Mouse (Mus musculus) cerebellum, adult 9-11 months (tissue): ENCODE measurements around the gene Gm49601.

Experiments used
- DNase-seq: peaks from one replicate; pipeline ENCODE4 v3.0.0; 2022

Gene Gm49601

DNA sequence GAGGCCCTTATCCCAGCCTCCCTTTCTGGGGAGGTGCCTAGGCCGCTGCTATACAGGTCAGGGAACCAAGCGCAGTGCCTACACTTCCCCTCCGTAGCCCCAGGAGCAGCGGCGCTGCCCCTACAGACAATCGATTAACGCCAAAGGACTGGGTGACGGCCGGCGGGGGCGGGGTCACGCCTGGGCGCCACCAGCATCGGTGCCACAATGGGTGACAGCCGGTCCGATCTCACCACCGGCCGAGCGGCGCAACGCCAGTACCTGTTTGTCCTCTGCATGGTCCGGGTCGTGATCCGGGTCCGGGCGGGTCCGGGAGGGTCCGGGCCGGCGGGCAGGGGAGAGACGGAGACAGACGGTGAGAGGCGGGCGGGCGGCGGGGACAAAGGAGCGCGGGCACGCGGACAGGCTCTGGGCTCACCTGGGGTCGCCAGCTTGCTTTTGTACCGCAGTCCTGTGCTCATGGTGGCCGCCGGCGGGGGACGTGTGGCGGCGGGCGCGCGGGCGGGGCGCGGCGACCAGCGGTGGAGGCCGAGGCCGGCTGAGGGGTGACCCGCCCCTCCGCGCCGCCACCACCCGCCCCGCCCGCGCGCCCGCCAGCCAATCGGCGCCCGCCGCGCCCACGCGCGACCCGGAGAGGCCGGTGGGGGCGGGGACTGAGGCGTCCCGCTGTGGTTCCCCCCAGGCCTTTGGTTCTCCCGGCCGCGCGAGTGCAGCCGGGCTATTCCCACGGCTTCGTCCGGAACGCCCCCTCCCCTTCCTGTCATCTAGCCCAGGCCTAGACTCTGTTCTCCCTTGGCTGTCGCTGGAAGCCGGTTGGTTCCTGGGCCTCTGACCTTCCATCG is 3.4 kb upstream of the Gm49601 start, which contains the start of gene Sept5:
Sept5 (minus strand) TSS at position 565 of the 842 bp plus-strand sequence.
- DNase-seq = peak; percentile 86

DNA sequence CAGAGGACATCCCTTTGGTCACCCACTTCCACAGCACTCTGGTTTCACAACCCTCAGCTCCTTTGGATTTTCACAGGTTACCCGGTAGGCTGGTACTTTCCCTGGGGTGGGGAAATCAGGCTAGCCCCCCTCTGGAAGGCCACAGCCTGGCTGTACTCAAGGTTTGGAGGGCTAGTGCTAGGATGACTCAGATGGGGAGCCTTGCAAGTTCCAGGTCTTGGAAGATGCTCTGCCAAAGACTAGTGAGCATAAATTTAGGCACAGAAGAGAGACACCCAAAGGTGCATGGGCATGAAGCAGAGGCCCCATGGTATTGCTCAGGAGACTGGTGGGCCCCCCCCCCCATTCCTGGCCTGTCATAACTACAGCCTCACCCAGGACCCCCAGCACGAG is 2.7 kb upstream of the Gm49601 start:
- DNase-seq = peak; percentile 57

DNA sequence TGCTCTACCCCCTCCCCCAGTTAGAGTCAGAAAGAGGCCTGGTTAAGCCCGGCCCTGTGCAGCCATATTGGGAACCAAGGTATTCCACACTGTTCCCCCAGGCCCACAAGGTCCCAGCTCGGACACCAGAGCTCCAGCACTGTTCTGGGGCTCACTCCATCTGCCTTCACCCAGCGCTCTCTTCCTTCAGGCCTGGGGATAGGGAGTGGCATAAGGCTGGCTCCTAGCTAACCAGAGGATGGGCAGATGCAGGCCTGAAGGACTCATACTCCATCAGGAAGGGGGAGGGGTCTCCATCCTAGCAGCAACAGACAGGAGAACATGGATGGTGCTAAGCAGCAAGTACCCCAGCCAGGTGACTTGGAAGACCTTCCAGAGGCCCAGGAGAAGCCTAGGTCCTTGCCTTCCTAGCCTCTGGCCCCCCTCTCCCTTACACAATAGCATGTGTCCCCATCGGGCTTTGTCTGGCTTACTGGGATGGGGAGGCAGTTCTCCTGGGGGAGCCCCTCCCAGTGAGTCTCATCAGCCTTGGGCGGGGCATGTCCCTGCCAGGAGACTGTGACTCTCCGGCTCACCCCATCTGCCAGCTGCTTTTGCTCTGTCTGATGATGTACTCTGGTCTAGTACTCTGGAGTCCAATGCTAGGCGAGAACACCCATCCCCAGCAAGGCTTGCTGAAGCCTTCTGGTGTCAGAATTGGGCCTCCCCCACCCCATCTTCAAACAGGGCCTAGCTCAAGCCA is 2.1 kb upstream of the Gm49601 start:
- DNase-seq = peak; percentile 61

DNA sequence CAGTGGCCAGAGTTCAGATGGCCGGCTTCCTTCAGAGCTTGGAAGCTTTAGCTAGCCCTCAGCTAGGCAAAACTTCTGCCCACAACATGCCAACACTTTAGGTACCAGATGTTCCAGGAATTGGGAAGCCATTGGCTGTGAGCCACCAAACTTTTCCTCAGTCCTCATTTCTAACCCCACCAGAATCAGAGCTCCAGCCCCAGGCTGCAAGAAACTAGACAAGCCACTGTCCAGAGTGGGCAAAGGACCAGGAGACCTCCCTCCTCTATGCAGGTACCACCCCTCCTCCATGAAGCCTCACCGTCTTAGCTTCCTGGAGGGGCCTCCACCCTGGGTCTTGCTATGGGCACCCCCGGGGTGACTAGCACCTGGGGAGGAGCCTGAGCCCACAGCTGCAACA is 936 bp upstream of the Gm49601 start:
- peak; percentile 79 for DNase-seq

DNA sequence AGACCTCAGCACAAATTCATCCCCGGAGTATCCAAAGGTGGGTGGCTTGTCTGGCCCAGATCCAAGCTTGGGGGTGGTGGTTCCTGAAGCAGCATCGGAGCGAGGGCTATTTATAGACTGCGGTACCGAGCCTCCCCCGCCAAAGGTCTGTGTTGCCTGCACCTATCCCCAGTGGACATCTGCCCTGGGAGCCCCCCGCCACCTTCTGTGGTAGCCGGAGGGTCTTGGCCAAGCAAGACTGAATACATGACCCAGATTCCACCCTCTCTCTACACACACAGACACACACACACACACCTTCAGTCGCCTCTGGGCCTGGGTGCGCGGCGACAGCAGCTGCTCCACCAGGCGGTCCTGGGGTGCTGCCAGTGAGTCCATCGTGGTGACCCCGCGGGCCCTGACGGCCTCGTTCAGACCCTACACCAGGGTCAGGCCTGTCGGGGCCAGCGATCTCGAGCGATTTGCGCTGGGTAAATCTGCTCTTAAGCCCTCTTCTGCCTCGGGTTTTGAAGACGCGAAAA is 376 bp downstream of the Gm49601 start:
- peak; percentile 79 for DNase-seq

DNA sequence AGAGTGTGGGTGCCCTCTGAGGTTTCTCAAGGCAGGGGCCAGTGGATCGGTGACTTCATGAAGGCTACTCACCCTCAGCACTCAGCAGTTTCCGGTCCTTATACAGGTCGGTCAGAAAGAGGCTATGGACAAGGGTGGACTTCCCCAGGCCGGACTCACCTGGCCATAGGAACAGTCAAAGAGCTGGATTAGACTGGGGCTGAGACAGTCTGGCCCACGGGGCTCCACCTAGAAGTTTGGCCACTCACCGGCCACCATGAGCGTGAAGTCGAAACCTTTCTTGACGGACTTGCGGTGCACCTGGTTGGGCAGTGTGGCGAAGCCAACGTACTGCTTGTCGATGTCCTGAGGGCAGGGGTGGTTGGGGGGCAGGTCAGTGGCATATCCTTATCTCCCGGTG is 1.1 kb downstream of the Gm49601 start:
- peak; percentile 52 for DNase-seq

DNA sequence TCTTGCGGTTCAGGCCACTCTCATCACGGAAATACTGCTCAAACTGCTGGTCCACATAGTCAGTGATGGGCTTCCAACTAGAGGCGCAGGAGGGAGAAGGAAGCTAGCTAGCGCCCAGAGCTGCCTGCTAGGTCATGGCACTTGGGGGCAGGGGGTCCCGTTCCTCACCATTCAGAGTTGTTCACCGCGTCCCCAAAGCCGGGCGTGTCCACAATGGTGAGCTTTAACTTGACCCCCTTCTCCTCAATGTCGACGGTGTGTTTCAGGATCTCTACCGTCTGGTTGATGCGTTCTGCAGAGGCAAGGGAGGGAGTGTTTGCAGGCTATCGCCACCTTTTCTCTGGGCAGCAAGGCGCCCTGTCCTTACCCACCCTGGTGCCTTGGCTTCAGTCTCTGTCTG is 1.6 kb downstream of the Gm49601 start:
- peak; percentile 57 for DNase-seq

DNA sequence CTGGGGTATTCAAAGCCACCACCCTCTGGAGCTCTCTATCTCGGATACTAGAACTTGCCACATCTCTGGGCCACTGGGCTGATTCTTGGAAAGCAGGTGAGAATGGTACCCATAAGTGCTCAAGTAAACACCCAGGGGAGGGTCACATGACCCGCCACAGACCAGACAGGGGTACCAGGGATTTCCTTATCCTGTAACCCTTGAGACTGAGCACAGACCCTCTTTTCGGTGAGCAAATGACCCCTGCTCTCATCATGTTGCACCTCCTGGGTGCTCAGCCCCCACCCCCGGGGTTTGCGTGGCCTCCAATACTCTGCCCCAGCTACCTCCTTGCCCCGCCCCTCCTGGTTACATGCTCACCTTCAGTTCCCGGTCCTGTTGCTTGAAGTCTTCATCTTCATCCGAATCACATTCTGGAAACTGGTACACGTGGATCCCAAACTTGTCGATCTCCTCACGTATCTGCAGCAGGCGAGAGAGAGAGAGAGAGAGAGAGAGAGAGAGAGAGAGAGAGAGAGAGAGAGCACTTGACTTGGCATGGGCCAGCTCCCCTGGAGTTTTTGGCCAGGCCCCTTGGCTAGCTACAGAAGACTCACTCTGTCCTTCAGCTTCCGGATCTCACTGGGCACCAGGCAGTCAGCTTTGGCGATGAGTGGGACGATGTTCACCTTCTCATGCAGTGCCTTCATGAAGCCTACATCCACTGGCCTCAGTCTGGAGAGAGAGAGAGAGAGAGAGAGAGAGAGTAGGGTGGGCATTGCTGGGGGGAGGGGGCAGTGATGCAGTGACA is 2.3 kb downstream of the Gm49601 start:
- DNase-seq = peak; percentile 70

DNA sequence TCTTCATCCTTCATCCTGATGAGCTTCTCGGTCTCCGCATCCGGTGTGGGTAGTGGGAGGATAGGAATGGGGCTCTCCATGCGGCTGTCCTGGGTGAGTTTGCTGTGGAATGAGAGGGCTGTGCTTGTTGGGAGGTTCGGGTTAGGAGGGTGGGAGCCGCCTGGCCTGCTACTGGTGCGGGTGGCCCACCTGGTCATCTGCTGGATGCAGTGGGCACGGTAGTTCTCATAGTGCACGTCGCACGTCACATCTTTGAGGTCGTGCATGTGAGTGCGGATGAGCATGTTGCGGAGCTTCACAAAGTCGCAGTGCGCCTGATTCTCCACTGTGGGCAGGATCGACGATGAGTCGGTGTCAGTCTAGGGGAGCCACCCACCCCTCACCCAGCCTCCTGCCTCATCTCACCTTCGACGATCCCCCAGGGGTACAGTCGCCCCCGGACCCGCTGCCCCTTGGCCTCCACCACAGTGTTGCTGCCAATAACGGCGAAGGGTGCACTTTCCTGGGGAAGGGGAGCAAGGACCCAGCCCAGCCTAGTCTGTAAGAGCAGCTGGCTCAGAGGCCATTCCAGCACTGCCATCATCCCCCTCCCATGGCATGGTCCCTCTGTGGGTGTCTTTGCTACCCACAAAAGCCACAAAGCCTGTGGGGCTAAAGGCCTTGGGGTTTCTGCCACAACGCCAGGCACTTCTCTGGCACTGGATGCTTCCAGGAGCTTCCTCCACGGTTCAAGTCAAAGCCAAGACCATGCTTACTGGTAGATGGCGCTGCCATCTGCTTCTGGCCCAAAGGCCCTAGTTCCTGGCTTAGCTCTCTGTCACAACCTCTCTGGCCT is 3.1 kb downstream of the Gm49601 start:
- DNase-seq = peak; percentile 61

DNA sequence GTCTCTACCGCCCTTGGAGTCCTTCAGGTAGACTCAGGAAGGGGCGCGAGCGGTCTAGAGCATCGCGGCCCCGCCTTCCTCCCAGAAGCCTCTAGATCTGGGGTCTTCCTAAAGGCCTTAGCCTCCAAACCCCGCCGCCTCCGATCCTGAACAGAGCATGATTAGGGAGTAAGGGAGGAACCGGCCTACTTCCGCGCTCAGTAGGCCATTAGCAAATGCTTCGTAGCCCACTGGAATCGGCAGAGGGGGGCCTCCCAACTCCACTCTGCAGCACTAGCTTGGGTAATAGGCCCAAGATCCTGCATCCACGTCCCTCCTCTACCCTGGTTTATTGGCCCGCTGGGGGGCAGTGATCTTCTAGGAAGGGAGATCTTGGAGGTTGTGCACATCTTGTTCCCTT is 4.2 kb downstream of the Gm49601 start, which contains the start of gene Gp1bb:
Gp1bb (minus strand) TSS at position 385 of the 400 bp plus-strand sequence.
- DNase-seq = peak; percentile 46

DNA sequence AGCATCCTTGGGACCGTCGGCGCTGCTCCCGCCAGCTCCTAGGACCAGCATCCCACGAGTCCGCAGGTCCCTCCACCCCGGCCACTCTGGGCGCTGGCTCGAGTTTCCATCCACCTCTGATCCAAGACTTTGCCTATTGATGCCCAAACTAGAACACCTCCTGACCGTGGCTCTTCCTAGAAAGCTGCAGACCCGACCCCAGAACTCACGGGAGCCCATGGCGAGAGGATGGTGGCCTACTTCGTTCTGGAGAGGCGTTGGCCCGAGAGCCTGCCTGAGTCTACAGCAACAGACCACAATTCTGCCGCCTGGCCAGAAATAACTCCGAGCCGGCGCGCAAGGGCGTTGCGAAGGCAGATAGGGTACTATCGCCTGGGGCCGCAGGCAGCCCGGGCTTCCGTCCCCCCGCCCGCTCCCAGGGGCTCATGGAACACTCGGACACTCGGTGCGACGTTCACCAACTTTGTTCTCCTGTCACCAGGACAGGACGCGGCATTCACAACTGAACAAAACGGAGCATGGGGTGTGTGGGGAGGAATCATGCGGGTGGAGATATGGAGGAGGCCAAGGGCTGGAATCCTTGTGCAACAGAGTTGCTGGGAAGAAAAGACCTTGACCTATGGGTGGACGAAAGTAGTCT is 4.7 kb downstream of the Gm49601 start:
- DNase-seq = peak; percentile 51

DNA sequence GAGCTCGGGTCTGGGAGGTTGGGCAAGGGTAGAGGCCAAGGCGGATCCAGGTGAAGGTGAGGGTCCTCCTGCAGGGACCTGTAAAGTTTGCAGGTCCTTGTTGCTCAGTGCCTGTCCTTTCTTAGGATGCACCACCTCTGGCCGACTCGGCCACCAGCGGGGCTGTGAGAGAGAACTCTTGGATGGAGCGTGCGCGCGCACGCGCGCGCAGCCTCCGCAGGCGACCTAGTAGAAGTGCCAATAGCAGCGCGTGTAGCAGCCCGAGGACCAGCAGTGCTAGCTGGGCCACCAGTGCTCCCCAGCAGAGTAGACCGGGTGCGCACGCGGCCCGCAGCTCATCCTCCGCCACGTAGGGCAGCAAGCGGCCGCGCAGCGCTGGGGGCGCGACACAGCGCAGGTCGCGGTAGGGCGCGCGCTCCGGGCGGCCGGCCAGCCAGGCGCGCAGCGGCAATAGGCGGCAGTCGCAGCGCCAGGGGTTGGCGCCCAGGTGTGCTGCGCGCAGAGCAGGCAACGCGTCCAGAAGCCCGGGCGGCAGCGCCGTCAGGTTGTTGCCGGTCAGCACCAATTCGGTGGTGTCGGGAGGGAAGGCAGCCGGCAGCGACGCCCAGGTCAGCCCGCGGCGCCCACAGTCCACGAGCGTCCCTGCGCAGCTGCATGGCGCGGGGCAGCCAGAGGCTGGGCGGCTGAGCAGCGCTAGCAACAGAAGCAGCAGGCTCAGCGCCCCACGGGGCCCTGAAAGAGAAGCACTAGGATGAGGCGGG is 5.4 kb downstream of the Gm49601 start:
- DNase-seq = peak; percentile 79

DNA sequence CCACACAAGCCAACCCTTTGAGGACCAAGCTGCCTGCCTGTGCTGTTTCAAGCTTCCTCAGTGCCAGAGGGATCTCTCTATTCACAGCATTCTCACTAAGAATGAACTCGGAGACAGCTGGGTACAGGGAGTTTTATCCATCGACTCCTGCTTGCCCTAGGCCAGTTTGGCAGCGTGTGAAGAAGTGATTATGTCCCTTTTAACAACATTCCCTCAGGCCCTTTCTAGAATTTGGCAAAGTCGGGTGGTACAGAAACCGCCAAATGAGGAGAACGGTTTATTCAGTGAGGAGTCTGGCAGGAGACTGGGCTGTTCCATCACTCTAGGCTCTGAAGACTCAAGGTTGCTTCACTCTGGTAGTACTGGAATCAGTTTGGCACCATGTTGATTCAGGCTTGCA is 6.0 kb downstream of the Gm49601 start:
- DNase-seq = no peak

DNA sequence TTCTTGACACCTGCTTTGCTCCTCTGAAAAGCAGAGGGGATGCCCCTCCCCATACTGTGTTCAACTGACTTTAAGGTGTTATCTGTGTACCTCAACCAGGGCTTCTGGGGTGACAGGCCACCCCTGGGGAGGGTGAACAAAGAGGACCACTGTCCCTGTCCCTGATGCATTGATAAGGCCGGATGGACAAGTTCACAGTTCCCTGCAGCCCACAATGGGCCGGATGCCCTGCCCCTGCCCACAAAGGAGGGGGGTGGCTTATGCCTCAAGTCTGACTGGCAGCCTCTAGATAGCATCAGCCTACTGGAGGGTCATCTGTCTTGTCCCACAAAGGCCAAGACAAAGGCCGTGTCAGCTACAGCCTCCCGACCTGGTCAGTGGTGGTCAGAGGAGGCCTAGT is 7.1 kb downstream of the Gm49601 start:
- peak; percentile 54 for DNase-seq

DNA sequence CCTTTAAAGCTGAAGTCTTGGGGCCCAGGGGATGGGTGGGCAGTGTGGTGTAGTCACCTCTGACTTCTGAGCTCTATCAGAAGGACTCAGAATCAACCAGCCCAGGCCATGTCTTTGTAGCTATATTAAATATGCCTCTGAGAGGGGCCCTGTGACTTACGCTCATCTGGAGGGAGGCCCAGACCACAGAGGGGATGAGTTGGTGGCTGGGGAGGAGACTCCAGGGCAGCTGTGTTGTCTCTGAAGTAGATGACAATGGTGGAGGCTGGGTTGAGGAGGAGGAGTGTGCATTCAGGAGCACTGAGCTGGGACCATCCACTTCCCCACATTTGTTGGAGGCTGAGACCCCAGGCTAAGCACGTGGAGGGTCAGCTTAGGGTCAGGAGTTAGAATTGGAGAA is 7.9 kb downstream of the Gm49601 start:
- peak; percentile 37 for DNase-seq

DNA sequence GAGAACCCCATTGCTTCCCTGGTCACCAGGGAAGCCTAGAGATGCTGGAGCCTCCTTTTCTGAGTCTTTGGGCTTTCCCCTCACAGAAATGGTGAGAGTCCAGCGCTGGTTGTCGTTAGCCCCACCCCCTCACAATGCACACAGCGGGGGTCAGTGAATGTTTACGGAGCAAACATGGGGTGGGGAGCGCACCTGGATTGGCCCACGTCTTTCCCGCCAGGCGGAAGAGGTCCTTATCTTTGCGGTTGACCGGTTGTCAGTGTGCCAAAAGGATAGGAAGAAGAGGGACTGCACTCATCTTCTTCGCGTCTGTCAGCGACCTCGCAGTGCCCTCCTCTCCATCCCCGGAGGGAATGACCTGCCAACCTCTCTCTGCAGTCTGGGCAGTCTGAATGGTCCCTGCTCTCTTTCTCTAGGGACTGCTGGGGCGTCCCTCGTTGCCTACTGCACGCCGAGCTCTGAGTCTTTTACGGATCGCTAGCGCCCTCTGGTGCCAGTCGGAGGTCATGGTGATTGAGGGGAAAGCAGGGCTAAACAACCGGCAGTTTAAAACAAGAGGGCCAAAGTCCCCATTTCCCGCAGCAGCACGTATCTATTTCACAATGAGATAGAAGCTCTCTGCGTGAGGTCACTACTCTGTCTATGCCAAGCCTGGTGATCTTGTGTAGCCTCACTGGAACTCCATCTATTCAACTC is 8.7 kb downstream of the Gm49601 start:
- DNase-seq = peak; percentile 86

DNA sequence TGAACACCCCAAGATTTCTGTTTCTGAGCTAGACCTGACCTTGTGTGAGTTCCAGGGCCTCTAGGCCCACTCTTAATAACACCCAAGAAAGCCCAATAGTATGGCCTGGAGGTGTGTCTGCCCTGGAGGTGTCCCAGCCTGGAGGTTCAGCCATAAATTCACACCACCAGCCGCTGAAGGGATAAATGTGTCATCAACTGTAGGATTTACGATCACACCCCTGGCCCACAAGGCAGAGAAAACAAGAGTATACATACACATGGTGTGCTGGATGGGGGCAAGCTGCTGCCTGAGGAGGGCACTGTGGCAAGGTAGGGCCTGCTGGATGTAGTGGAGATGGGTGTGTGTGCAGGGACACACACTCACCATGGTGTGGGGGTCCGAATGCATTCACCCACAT is 12.9 kb downstream of the Gm49601 start:
- DNase-seq = no peak

DNA sequence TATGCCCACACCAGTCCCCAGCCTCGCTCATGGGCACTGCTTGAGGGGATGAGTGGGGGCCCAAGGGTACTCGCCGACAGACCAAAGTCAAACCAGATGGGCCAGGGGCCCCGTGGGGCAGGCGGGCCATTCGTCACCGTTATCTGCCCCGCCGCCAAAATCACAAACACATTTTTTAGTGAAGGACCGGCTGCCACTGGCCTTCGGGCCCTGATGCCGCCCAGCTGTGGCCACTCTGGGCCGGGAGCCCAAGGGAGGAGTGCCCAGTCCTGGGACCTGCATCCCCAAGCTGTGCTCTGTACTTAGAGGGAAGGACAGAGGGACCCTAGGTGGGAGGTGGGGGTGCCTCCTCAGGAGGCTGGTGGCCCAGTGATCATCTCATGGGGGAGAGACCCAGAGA is 14.5 kb downstream of the Gm49601 start:
- DNase-seq = no peak

DNA sequence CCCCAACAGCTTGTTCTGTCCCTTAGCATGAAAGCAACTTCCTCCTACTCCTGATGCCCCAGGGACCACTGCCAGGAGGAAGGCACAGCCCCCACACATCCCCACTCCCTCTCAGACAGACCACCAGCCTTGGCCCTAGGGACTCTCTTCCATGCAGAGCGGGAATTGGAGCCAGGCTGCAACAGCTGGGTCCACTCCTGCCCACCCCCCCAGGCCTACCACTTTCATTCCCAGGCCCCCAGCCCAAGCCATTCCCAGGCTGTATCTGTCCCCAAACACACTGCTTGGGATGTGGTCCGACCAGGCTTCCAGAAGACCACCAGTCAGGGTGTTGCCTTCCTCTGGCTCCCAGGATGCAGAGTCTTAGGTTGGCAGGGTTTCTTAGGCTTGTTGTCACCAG is 17.1 kb downstream of the Gm49601 start:
- DNase-seq = no peak

DNA sequence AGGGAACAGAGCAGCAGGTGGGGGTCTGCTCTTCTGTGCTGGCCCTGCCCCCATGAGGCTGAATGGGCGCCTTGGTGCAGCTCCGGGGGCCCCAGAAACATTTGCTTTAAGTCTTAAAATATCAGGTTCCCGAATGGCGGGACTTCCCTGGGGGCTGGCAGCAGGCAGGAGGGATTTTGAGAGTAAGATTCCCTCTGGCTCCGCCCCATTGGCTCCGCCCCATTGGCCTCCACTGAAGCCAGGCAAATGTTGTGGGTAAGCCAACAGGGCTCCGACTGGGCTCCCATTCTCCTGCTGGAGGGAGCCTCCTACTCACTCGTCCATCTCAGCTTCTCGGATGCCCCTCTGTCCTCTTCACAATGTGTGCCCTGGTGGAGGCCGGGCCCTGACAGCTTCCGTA is 18.0 kb downstream of the Gm49601 start:
- no peak for DNase-seq
